Mouse (Mus musculus): ENCODE measurements at regions not wholly inside any gene's neighbourhood (a gene's known extent, or its start where the extent isn't known, plus 50 kb on each side); places are given as distances from the start of the nearest gene placed in this dataset.

DNA sequence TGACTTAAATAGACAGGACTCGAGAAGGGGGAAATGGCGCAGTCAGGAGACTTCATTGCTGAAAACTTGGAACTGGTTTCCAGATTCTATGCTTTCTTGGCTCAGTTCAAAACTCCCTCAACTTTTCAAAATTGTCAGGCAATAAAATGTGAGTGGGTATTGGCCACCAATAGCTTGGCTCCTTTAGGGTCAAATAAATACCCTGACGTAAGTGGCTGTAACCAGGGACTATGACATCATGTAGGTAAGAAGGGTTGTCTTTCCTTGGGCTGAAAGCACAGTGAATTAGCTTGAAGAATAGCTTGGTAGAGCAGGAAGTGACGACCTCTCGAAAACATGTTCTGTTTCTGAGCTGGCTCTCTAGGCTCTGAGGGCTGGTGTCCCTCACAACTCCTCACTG lies 127.6 kb upstream of the Sall1 start:
- CTCF ChIA-PET: no interaction called here

DNA sequence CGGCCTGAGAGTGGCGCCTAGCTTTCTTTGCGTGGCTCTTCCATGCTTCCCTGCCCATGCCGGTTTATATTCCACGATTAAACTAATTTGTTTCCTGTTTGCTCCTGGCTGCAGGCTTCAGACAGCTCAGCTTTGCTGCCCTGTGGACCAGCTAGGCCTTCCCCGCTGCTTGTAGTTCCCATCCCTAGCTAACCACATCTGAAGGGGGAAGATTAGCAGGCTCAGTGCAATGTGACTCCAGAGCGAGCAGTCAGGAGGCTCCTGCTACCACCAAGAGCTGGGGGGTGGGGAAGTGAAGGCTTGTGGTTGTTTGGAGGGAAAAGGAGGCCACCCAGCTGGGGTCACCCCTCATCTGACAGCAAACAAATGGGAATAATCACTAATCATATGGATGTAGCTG lies 125.5 kb upstream of the Sall1 start:
- CTCF ChIA-PET: no interaction called here

- CTCF ChIA-PET: no interaction called here
Observed at GRCm38 (mm10) chr8:89167026-89167425, 123.1 kb upstream of the Sall1 start.

DNA sequence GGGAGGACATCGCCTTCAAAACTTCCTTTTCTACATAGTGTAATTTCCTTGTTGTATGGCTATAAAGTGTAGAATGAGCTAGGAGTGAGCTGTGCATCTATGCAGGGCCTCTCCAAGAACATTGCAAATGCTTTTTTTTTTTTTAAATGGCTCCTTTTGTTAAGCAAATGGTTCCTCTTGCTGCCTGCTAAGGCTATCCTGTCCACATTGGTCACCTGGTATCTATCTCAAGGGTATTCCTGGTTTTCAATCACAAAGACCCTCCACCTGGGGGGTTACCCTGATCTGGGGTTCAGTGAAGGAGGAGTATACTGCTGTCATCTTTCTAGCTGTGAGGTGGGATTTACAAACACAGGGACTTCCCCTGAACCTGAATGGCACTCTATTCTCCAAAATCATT lies 112.9 kb upstream of the Sall1 start:
- CTCF ChIA-PET: no interaction called here

GRCm38 (mm10) chr8:89153605-89154004 lies 109.6 kb upstream of the Sall1 start:
- CTCF ChIA-PET: no interaction called here

- CTCF ChIA-PET: no interaction called here
Observed at GRCm38 (mm10) chr8:89152867-89153595, 109.1 kb upstream of the Sall1 start.

- CTCF ChIA-PET: no interaction called here
Observed at GRCm38 (mm10) chr8:89152331-89152730, 108.4 kb upstream of the Sall1 start.

GRCm38 (mm10) chr8:89150952-89151351 lies 107.0 kb upstream of the Sall1 start:
- CTCF ChIA-PET: no interaction called here

- CTCF ChIA-PET: no interaction called here
Observed at GRCm38 (mm10) chr8:89141529-89142235, 97.7 kb upstream of the Sall1 start.

DNA sequence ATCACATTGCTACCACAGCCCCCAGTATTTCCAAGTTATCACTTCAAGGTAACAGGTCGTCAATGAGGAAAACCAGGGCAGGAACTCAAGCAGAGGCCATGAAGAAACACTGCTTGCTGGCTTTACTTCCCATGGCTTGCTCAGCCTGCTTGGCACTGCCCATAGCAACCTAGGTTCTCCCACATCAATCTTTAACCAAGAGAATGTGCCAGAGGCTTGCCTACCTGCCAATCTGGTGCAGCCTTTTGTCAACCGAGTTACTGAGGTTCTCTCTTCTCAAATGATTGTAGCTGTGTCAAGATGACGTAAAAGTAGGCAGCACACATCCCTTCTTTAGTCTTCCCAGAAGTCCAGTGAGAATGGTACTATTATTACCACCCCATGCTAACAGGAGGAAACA lies 95.9 kb upstream of the Sall1 start:
- CTCF ChIA-PET: no interaction called here

DNA sequence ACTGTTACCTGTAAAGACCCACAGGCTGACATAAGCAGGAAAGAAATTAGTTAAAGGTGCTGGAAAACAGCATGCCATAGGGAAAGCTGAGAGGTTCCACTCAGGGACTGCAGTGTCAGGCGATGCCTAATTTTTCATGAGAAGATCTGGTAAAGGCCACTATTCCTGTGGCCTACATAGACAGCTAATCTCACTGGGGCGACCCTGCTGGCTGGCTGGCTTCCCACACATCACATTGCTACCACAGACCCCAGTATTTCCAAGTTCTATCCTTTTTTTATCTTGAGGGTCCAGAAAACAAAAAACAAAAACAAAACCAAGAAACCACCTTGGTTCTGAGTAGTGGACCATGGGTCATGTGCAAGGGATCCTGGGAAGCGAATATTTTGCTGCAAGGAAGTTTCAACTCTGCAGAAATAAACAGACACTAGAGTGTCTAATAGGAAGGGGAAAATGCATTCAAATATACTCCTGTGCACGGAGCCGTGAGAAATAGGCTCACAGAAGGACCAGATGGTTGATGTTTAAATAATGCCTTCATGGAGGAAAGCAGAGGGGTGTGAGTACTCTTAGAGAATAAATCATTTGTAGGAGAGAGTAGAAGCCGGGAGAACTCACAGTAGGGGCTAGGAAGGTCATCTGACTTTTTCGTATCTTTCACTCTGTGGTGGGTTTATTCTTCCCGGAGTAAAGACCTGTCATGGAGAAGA lies 94.6 kb upstream of the Sall1 start:
- CTCF ChIA-PET: no interaction called here

GRCm38 (mm10) chr8:89134581-89135484 lies 90.9 kb upstream of the Sall1 start:
- CTCF ChIA-PET: no interaction called here

DNA sequence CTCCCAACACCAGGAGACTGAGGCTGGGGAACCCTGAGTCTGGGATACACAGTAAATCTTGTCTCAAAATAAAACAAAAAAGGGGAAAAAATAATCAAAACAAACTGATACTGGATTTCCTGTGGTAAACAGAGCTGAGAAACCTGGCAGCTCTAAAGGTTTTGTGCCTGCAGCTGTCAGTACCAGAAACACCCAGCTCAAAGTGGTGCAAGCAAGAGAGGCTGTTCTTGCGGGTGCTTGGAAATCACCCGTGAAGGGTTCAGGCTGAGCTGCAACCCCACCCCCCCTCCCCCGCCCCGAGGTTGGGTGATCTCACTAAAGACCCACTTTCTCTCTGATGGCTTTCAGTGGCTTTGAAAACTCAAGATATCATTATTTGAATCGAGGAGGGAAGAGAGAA lies 90.1 kb upstream of the Sall1 start:
- CTCF ChIA-PET: no interaction called here

GRCm38 (mm10) chr8:89121051-89121450 lies 77.1 kb upstream of the Sall1 start:
- CTCF ChIA-PET: no interaction called here

- CTCF ChIA-PET: no interaction called here
Observed at GRCm38 (mm10) chr8:89107895-89108660, 64.1 kb upstream of the Sall1 start.

GRCm38 (mm10) chr8:89106346-89106745 lies 62.4 kb upstream of the Sall1 start:
- CTCF ChIA-PET: no interaction called here

DNA sequence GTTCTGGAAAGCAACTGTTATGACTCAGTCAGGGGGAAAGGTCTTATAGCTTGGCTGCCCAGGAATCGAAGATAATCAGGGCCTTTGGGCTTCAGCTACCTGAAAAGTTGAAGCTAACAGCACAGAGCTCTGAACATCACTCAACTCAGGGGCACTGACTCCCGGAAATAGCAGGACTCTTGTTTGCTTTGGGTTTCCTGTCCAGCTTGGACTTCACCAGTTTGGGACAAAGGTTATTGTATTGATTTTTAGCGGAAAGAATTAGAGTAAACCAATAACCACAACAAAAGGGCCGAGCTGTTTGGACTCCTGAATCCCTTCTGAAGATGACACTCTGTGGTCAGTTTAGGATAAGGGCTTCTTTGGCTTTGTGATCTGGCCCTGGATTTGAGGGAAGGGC lies 53.4 kb upstream of the Sall1 start:
- CTCF ChIA-PET: no interaction called here

All from spleen, embryonic (tissue).